Mouse (Mus musculus) embryonic facial prominence, embryonic 11.5 days (tissue): ENCODE measurements around the gene Sugp2. TPM values are rescaled to one million over a fixed set of nuclear protein-coding genes. Genes with fewer than 3 reads are reported as not detected.
A peak's percentile ranks its signal among the peaks of the same experiment; 100 is the strongest.

ENCODE experiments used
- ATAC-seq: fragments of 200-750 bp; cut with Nextera tagmentation; replicated peaks from 2 replicates; pipeline ENCODE4 v1.8.0; 2017; ENCODE audit warnings: low read depth; ENCODE audit not compliant: insufficient number of reproducible peaks, low FRiP score, low TSS enrichment
- DNase-seq: peaks from one replicate; pipeline ENCODE4 v3.0.0-alpha.2; 2015; ENCODE audit warnings: low spot score
- H3K27ac ChIP-seq: fragments of 300-500 bp; sonication (generic); replicated peaks from 2 replicates; pipeline ENCODE4 v1.5.1; 2014; ENCODE audit warnings: mild to moderate bottlenecking, low read depth, low read length, control low read depth
- H3K27me3 ChIP-seq: fragments of 300-500 bp; sonication (generic); 2 replicates; pipeline ENCODE4 v1.6.1; 2014; ENCODE audit warnings: mild to moderate bottlenecking, low read length, moderate library complexity, mixed read lengths; ENCODE audit not compliant: control insufficient read depth, insufficient read depth
- H3K36me3 ChIP-seq: fragments of 300-500 bp; sonication (generic); replicated peaks from 2 replicates; pipeline ENCODE4 v1.6.1; 2014; ENCODE audit warnings: low read depth, mild to moderate bottlenecking, low read length, moderate library complexity, mixed read lengths; ENCODE audit not compliant: control insufficient read depth, insufficient read depth
- H3K4me1 ChIP-seq: fragments of 300-500 bp; sonication (generic); 2 replicates; pipeline ENCODE4 v1.6.1; 2014; ENCODE audit warnings: low read length, mixed read lengths; ENCODE audit not compliant: control insufficient read depth, insufficient read depth
- H3K4me2 ChIP-seq: fragments of 300-500 bp; sonication (generic); 2 replicates; pipeline ENCODE4 v1.6.1; 2014; ENCODE audit warnings: low read depth, mild to moderate bottlenecking, control low read depth, low read length, moderate library complexity
- H3K4me3 ChIP-seq: fragments of 300-500 bp; sonication (generic); 2 replicates; pipeline ENCODE4 v1.5.1; 2014; ENCODE audit warnings: low read depth, low read length, control low read depth
- H3K9ac ChIP-seq: fragments of 300-500 bp; sonication (generic); replicated peaks from 2 replicates; pipeline ENCODE4 v1.6.1; 2014; ENCODE audit warnings: mild to moderate bottlenecking, control low read depth, low read length
- H3K9me3 ChIP-seq: fragments of 300-500 bp; sonication (generic); replicated peaks from 2 replicates; pipeline ENCODE4 v1.6.1; 2016; ENCODE audit warnings: mild to moderate bottlenecking, low read length, inconsistent platforms, mixed read lengths; ENCODE audit not compliant: control insufficient read depth
- WGBS: fragments of 180-500 bp; shearing (Covaris S2); extraction: QIAGEN DNeasy Blood & Tissue Kit; methylation state at CpG from one replicate; pipeline ENCODE4 v1.1.7; 2014; 5-methylcytosine and 5-hydroxymethylcytosine counted together
- polyA plus RNA-seq: library from polyadenylated mRNA; unstranded; fragments of >200 nt; fragmentation: Nextera tagmentation; extraction: Ambion mirVana; gene quantifications from 2 replicates; pipeline ENCODE4 v1.2.1, GENCODE M21; 2014

The Sugp2 gene
- polyA plus RNA-seq, 1 experiment from 2014 or later: 31.4 TPM

- peaks cover 3% of the 10 kb centered on the region for H3K36me3 ChIP-seq
- H3K27me3 ChIP-seq: no peaks in the 10 kb centered on the region
- H3K9me3 ChIP-seq: no peaks in the 10 kb centered on the region
- ATAC-seq (no peak), DNase-seq (no peak)
- H3K4me2 ChIP-seq: no peak overlapping the region
- H3K4me3 ChIP-seq: no peak overlapping the region
- peaks cover 7% of the 10 kb centered on the region for H3K4me1 ChIP-seq
- WGBS: 88% methylated on average over 2 of the region's 2 CpGs
- H3K9ac ChIP-seq: no peak overlapping the region
- no peak overlapping the region for H3K27ac ChIP-seq
Measured at GRCm38 (mm10) chr8:70313399-70313798, 79.4 kb downstream of the Sugp2 start.

GRCm38 (mm10) chr8:70315624-70316510 lies 81.8 kb downstream of the Sugp2 start, which contains the start of gene Cers1:
Cers1 (plus strand) TSS chr8:70315775.
- ATAC-seq (peak; percentile 54), DNase-seq (peak; percentile 82)
- peaks cover 7% of the 10 kb centered on the region for H3K4me1 ChIP-seq
- peaks cover 3% of the 10 kb centered on the region for H3K36me3 ChIP-seq
- H3K4me2 ChIP-seq: peak within 1 kb of the TSS; percentile 76
- H3K27me3 ChIP-seq: no peaks in the 10 kb centered on the region
- peak within 1 kb of the TSS; percentile 52 for H3K4me3 ChIP-seq
- peak within 1 kb of the TSS; percentile 62; the same call in 1 of the 2 replicates for H3K27ac ChIP-seq
- H3K9me3 ChIP-seq: no peaks in the 10 kb centered on the region
- peak within 1 kb of the TSS; percentile 58 for H3K9ac ChIP-seq
- 3% methylated on average over 65 of the region's 66 CpGs for WGBS

- peak; percentile 95 for DNase-seq
- Histone ChIP-seq H3K4me1 (peaks cover 7% of the 10 kb centered on the region), H3K27ac (peak overlapping the region; percentile 62), H3K36me3 (peaks cover 3% of the 10 kb centered on the region), H3K4me2 (peak overlapping the region; percentile 76), H3K27me3 (no peaks in the 10 kb centered on the region), H3K9ac (peak overlapping the region; percentile 58), H3K9me3 (no peaks in the 10 kb centered on the region), H3K4me3 (peak overlapping the region; percentile 52)
- WGBS: 8% methylated on average over 15 of the region's 15 CpGs
- ATAC-seq: peak; percentile 76
Measured at GRCm38 (mm10) chr8:70316511-70317504, 82.8 kb downstream of the Sugp2 start.

- Histone ChIP-seq H3K36me3 (peaks cover under 1% of the 10 kb centered on the region), H3K27ac (no peak overlapping the region), H3K27me3 (no peaks in the 10 kb centered on the region), H3K4me1 (peaks cover 7% of the 10 kb centered on the region), H3K9ac (no peak overlapping the region), H3K9me3 (no peaks in the 10 kb centered on the region), H3K4me2 (no peak overlapping the region), H3K4me3 (no peak overlapping the region)
- no peak for ATAC-seq
- WGBS: 84% methylated on average over 5 of the region's 5 CpGs
- no peak for DNase-seq
Measured at GRCm38 (mm10) chr8:70317872-70318271, 83.8 kb downstream of the Sugp2 start.

- H3K27me3 ChIP-seq: no peaks in the 10 kb centered on the region
- ATAC-seq (no peak), DNase-seq (no peak)
- no peaks in the 10 kb centered on the region for H3K36me3 ChIP-seq
- H3K4me2 ChIP-seq: no peak overlapping the region
- no peaks in the 10 kb centered on the region for H3K4me1 ChIP-seq
- H3K27ac ChIP-seq: no peak overlapping the region
- 87% methylated on average over 3 of the region's 3 CpGs for WGBS
- no peaks in the 10 kb centered on the region for H3K9me3 ChIP-seq
- no peak overlapping the region for H3K9ac ChIP-seq
- H3K4me3 ChIP-seq: no peak overlapping the region
Measured at GRCm38 (mm10) chr8:70323716-70324115, 89.7 kb downstream of the Sugp2 start.

GRCm38 (mm10) chr8:70327512-70327911 lies 93.5 kb downstream of the Sugp2 start:
- H3K4me3 ChIP-seq: no peak overlapping the region
- WGBS: 95% methylated on average over 6 of the region's 6 CpGs
- H3K36me3 ChIP-seq: peaks cover 1% of the 10 kb centered on the region
- H3K4me2 ChIP-seq: no peak overlapping the region
- H3K4me1 ChIP-seq: peaks cover 12% of the 10 kb centered on the region
- no peak overlapping the region for H3K9ac ChIP-seq
- H3K27me3 ChIP-seq: no peaks in the 10 kb centered on the region
- no peak for ATAC-seq
- H3K9me3 ChIP-seq: no peaks in the 10 kb centered on the region
- H3K27ac ChIP-seq: no peak overlapping the region
- DNase-seq: no peak

- H3K9ac ChIP-seq: peak within 1 kb of the TSS; percentile 50
- ATAC-seq (no peak), DNase-seq (peak; percentile 40)
- peaks cover 12% of the 10 kb centered on the region for H3K4me1 ChIP-seq
- H3K9me3 ChIP-seq: no peaks in the 10 kb centered on the region
- H3K4me2 ChIP-seq: peak within 1 kb of the TSS; percentile 34
- no peak within 1 kb of the TSS for H3K27ac ChIP-seq
- peak within 1 kb of the TSS; percentile 8; the same call in 1 of the 2 replicates for H3K4me3 ChIP-seq
- H3K27me3 ChIP-seq: no peaks in the 10 kb centered on the region
- WGBS: 25% methylated on average over 14 of the region's 14 CpGs
- H3K36me3 ChIP-seq: peaks cover 11% of the 10 kb centered on the region
Measured at GRCm38 (mm10) chr8:70329124-70329834, 95.3 kb downstream of the Sugp2 start, which contains the start of gene Gdf1. Gdf1 (plus strand) TSS chr8:70329817.
